14 mouse cellular contexts compared by ENCODE assay signal in the genomic region with DNA sequence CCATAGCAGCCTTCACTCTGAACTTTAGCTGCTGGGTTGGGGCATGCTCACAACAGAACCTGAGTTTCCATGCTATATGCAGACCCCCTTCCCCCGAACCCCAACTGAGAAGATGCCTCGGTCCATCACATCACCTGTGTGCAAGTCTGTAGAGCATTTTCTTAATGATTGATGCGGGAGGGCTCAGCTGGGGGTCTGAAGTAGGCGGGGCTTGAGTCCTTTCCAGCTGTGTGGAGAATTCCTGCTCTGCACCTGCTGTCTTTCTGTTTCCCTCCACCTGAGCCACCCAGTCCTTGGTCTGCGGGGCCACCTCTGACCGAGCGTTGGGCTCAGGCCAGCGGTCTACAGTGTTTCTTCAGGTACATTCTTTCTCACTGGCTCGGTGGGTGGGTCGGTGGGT. TPM values are rescaled to one million over a fixed set of nuclear protein-coding genes. Genes with fewer than 3 reads are reported as not detected.
DNase-seq lines count a peak whose midpoint lies in the region; ATAC-seq lines count a peak whose summit lies in the region.
"Had no signal": no experiment of that assay in that cellular context is flagged by ENCODE, and none has a peak within 500 bp of the region (broad histone marks: within the 10 kb centered on the region; RNA-seq: fewer than 3 reads in every experiment).

A gene (plus strand): TSS at position 301 of the 400 bp plus-strand sequence.

- H3K9ac ChIP-seq in heart, embryonic 12.5 days, result no peak within 1 kb of the TSS
- no peak within 1 kb of the TSS for H3K9ac ChIP-seq in kidney, embryonic 14.5 days (ENCODE audit: low read depth, low read length)
- 0 out of 2 replicates have a peak within 1 kb of the TSS, but pooled peaks have one; percentile 19 for H3K9ac ChIP-seq in intestine, embryonic 16.5 days (ENCODE audit: low read depth, low read length)

- no peaks in the 10 kb centered on the region for H3K9me3 ChIP-seq in heart, embryonic 10.5 days
- H3K9me3 ChIP-seq in heart, embryonic 12.5 days (replicated peaks), result no peaks in the 10 kb centered on the region
- H3K9me3 ChIP-seq in kidney, embryonic 14.5 days (ENCODE audit: control insufficient read depth, low read length), result no peaks in the 10 kb centered on the region
- no peaks in the 10 kb centered on the region for H3K9me3 ChIP-seq in intestine, embryonic 16.5 days (ENCODE audit: control insufficient read depth, low read length)

- H3K27me3 ChIP-seq in heart, embryonic 10.5 days (ENCODE audit: insufficient read depth, poor library complexity, severe bottlenecking), result peaks cover 58% of the 10 kb centered on the region
- peaks cover 58% of the 10 kb centered on the region for H3K27me3 ChIP-seq in heart, embryonic 12.5 days (replicated peaks)
- peaks cover 29% of the 10 kb centered on the region for H3K27me3 ChIP-seq in kidney, embryonic 14.5 days (ENCODE audit: control insufficient read depth, insufficient read depth, low read length)
- H3K27me3 ChIP-seq in intestine, embryonic 16.5 days (replicated peaks; ENCODE audit: control insufficient read depth, insufficient read depth, low read length), result peaks cover 28% of the 10 kb centered on the region

- no peak within 1 kb of the TSS for H3K4me2 ChIP-seq in heart, embryonic 12.5 days
- H3K4me2 ChIP-seq in kidney, embryonic 14.5 days (replicated peaks; ENCODE audit: low read depth, low read length), result peak within 1 kb of the TSS; percentile 13; the same call in 1 of the 2 replicates
- no peak within 1 kb of the TSS for H3K4me2 ChIP-seq in intestine, embryonic 16.5 days (ENCODE audit: low read depth, low read length)

- no peaks in the 10 kb centered on the region for H3K36me3 ChIP-seq in heart, embryonic 10.5 days
- no peaks in the 10 kb centered on the region for H3K36me3 ChIP-seq in heart, embryonic 12.5 days
- H3K36me3 ChIP-seq in kidney, embryonic 14.5 days (ENCODE audit: control insufficient read depth, insufficient read depth, low read length), result no peaks in the 10 kb centered on the region
- H3K36me3 ChIP-seq in intestine, embryonic 16.5 days (ENCODE audit: control insufficient read depth, insufficient read depth, low read length), result no peaks in the 10 kb centered on the region

- 0 out of 2 replicates have a peak within 1 kb of the TSS, but pooled peaks have one; percentile 8 for H3K4me3 ChIP-seq in heart, embryonic 10.5 days
- H3K4me3 ChIP-seq in heart, embryonic 12.5 days, result no peak within 1 kb of the TSS
- no peak within 1 kb of the TSS for H3K4me3 ChIP-seq in kidney, embryonic 14.5 days (ENCODE audit: low read length)
- peak within 1 kb of the TSS; percentile 62 for H3K4me3 ChIP-seq in brown adipose tissue, adult 24 weeks (ENCODE audit: insufficient read depth, low read depth, low read length)
- H3K4me3 ChIP-seq in intestine, embryonic 16.5 days (ENCODE audit: low read length), result peak within 1 kb of the TSS; percentile 18

- H3K4me1 ChIP-seq in heart, embryonic 10.5 days, result peaks cover 8% of the 10 kb centered on the region; the same call in 1 of the 2 replicates
- no peaks in the 10 kb centered on the region for H3K4me1 ChIP-seq in heart, embryonic 12.5 days (replicated peaks)
- no peaks in the 10 kb centered on the region for H3K4me1 ChIP-seq in kidney, embryonic 14.5 days (ENCODE audit: control insufficient read depth, insufficient read depth, low read length)
- peaks cover 16% of the 10 kb centered on the region for H3K4me1 ChIP-seq in brown adipose tissue, adult 24 weeks (ENCODE audit: control insufficient read depth, insufficient read depth, insufficient read length, low read length)
- no peaks in the 10 kb centered on the region for H3K4me1 ChIP-seq in intestine, embryonic 16.5 days (ENCODE audit: control insufficient read depth, insufficient read depth, low read length)

- no peak within 1 kb of the TSS for H3K27ac ChIP-seq in heart, embryonic 10.5 days
- no peak within 1 kb of the TSS for H3K27ac ChIP-seq in heart, embryonic 12.5 days (ENCODE audit: poor library complexity, severe bottlenecking)
- H3K27ac ChIP-seq in kidney, embryonic 14.5 days (ENCODE audit: low read depth, low read length), result no peak within 1 kb of the TSS
- H3K27ac ChIP-seq in brown adipose tissue, adult 24 weeks (replicated peaks; ENCODE audit: low read depth, low read length), result peak within 1 kb of the TSS; percentile 85
- no peak within 1 kb of the TSS for H3K27ac ChIP-seq in intestine, embryonic 16.5 days (ENCODE audit: low read length)

- WGBS in heart, embryonic 10.5 days, result 21% methylated on average over 10 of the region's 10 CpGs
- 25% methylated on average over 10 of the region's 10 CpGs for WGBS in heart, embryonic 12.5 days
- WGBS in kidney, embryonic 14.5 days, result 17% methylated on average over 10 of the region's 10 CpGs
- WGBS in intestine, embryonic 16.5 days, result 19% methylated on average over 10 of the region's 10 CpGs

- no peak for DNase-seq in heart, embryonic 10.5 days (ENCODE audit: low spot score)
- no peak for DNase-seq in kidney, postnatal 10 days
- no peak for DNase-seq in c-Kit-positive CD71-positive TER-119-positive erythroid progenitor cells, embryonic 14.5 days (ENCODE audit: low spot score)
- no peak for DNase-seq in layer of hippocampus, postnatal 36 days
- DNase-seq: adrenal gland, postnatal 36 days; cerebellum, adult 11 months; embryo, embryonic 11 days; gastrocnemius, postnatal 10 days; kidney, adult 8-10 months; lung, adult 18-20 months had no signal

- ATAC-seq in heart, embryonic 12.5 days (ENCODE audit: insufficient number of reproducible peaks, low FRiP score), result no peak
- ATAC-seq in kidney, embryonic 14.5 days (ENCODE audit: low FRiP score, low TSS enrichment), result no peak
- ATAC-seq in intestine, embryonic 16.5 days, result no peak

RNA-seq across cellular contexts. Expression of the gene that starts here (rescaled TPM):
- polyA plus RNA-seq in heart, embryonic 10.5 days (2016; fragmentation: Nextera tagmentation; extraction: Ambion mirVana), result 0.18 TPM in 1 of 2 replicates, not detected in the other
- polyA plus RNA-seq in heart, embryonic 12.5 days (2016; fragmentation: Nextera tagmentation; extraction: Ambion mirVana), result 0.38 and 0.53 TPM in 2 replicates
- polyA plus RNA-seq in kidney, embryonic 14.5 days (2014; fragmentation: Nextera tagmentation; extraction: Ambion mirVana), result 0.57 TPM in 1 of 2 replicates, not detected in the other
- 1.4 and 1.7 TPM in 2 replicates for polyA plus RNA-seq in brown adipose tissue, adult 24 weeks (2012; ENCODE audit: insufficient read depth, insufficient read length, missing spikeins)
- polyA plus RNA-seq in intestine, embryonic 16.5 days (2015; fragmentation: Nextera tagmentation; extraction: Ambion mirVana), result 3.2 and 3.6 TPM in 2 replicates
- total RNA-seq in layer of hippocampus, postnatal 36 days (2021), result 1 to 10 TPM; 4.4 to 5.1 TPM

Comparison
In these comparisons a context has a peak if more than half of its experiments do, and no peak if none do; other contexts are left out.
1. H3K4me3 ChIP-seq: peak in heart, embryonic 10.5 days (single experiment), brown adipose tissue, adult 24 weeks (single experiment) and intestine, embryonic 16.5 days (single experiment); none in heart, embryonic 12.5 days (single experiment) and kidney, embryonic 14.5 days (single experiment).